ENCODE assay signal across 14 mouse cellular contexts in the genomic region with DNA sequence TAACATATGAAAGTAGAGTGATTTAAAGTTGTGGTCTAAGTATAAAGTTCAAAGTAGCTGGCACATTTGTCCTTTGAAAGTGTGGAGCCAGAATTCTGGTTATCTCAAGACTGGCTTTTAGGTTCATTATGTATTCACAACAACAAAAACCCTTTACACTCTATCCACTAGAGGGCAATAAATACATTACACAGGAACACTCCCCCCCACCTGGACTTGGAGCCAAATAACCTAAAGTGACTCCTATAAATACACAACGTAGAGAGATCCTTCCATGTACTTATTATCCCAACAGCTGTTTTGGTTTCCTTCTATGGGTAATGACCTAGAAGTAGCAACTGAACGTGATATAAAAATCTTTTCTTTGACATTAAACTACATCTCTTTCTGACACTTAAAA.
DNase-seq lines count a peak whose midpoint lies in the region; ATAC-seq and TF ChIP-seq lines count a peak whose summit lies in the region.
"Had no signal": no experiment of that assay in that cellular context is flagged by ENCODE, and none has a peak within 500 bp of the region (broad histone marks: within the 10 kb centered on the region; RNA-seq: fewer than 3 reads in every experiment).

No protein-coding gene starts in this region.

- TF ChIP-seq EP300 in MEL (IDR thresholded peaks at IDR 0.05; ENCODE audit: low read depth in 1 of 2, low read length in 2 of 2), result no peak

- no peaks in the 10 kb centered on the region for H3K36me3 ChIP-seq in forebrain, embryonic 14.5 days (ENCODE audit: control insufficient read depth, insufficient read depth, low read length)
- no peaks in the 10 kb centered on the region for H3K36me3 ChIP-seq in forebrain, embryonic 11.5 days (ENCODE audit: control insufficient read depth, insufficient read depth, low read length)
- H3K36me3 ChIP-seq in MEL (ENCODE audit: control insufficient read depth in 1 of 2, insufficient read depth in 2 of 2, low read length in 2 of 2), result peaks cover 0 to under 1% of the 10 kb centered on the region in 2 experiments; a peak in 1 of 4 replicates
- H3K36me3 ChIP-seq: hindbrain, embryonic 10.5 days had no signal

- H3K4me3 ChIP-seq in forebrain, embryonic 14.5 days (ENCODE audit: low read depth, low read length), result no peak overlapping the region
- no peak overlapping the region for H3K4me3 ChIP-seq in forebrain, embryonic 11.5 days (ENCODE audit: low read depth, low read length)
- H3K4me3 ChIP-seq in layer of hippocampus, adult 2 months, result no peak overlapping the region
- no peak overlapping the region for H3K4me3 ChIP-seq in MEL (ENCODE audit: control insufficient read depth in 1 of 2, insufficient read depth in 1 of 2, low read depth in 2 of 2, low read length in 2 of 2)
- H3K4me3 ChIP-seq: hindbrain, embryonic 10.5 days; megakaryocyte, embryonic 14.5 days had no signal

- H3K27me3 ChIP-seq in forebrain, embryonic 14.5 days (replicated peaks; ENCODE audit: control insufficient read depth, insufficient read depth, low read length), result no peaks in the 10 kb centered on the region
- H3K27me3 ChIP-seq in forebrain, embryonic 11.5 days (ENCODE audit: control insufficient read depth, insufficient read depth, low read length), result no peaks in the 10 kb centered on the region
- H3K27me3 ChIP-seq in MEL (ENCODE audit: control insufficient read depth in 1 of 2, insufficient read depth in 2 of 2, low read length in 2 of 2), result no peaks in the 10 kb centered on the region
- H3K27me3 ChIP-seq: megakaryocyte, embryonic 14.5 days had no signal

- no peaks in the 10 kb centered on the region for H3K9me3 ChIP-seq in forebrain, embryonic 14.5 days (replicated peaks; ENCODE audit: control insufficient read depth, low read length)
- H3K9me3 ChIP-seq in forebrain, embryonic 11.5 days (ENCODE audit: control insufficient read depth, low read length), result no peaks in the 10 kb centered on the region
- H3K9me3 ChIP-seq in MEL (replicated peaks; ENCODE audit: insufficient read depth, low read length), result no peaks in the 10 kb centered on the region
- H3K9me3 ChIP-seq: hindbrain, embryonic 10.5 days; megakaryocyte, embryonic 14.5 days had no signal

- DNase-seq in forebrain, embryonic 14.5 days (ENCODE audit: low spot score), result peak; percentile 36
- no peak for DNase-seq in forebrain, embryonic 11.5 days (ENCODE audit: low spot score)
- DNase-seq in layer of hippocampus, adult 2 months (ENCODE audit: low spot score in 2 of 2), result no peak
- DNase-seq in layer of hippocampus, postnatal 36 days, result no peak
- peak; percentile 76 for DNase-seq in MEL (ENCODE audit: low read depth, low spot score)
- DNase-seq in embryo, embryonic 11 days, result peak; percentile 30
- DNase-seq in thymus, postnatal 10 days (ENCODE audit: low spot score in 2 of 2), result no peak
- DNase-seq in adrenal gland, postnatal 25 days, result no peak
- DNase-seq: cerebellum, adult 8-10 months; kidney, adult 9 months; thymus, postnatal 36 days had no signal

- H3K27ac ChIP-seq in forebrain, embryonic 14.5 days (ENCODE audit: low read depth, low read length), result no peak overlapping the region
- no peak overlapping the region for H3K27ac ChIP-seq in forebrain, embryonic 11.5 days (ENCODE audit: low read depth, low read length)
- no peak overlapping the region for H3K27ac ChIP-seq in layer of hippocampus, adult 2 months
- H3K27ac ChIP-seq in MEL (ENCODE audit: control insufficient read depth, low read depth, low read length), result no peak overlapping the region
- H3K27ac ChIP-seq: hindbrain, embryonic 10.5 days; liver, embryonic 14.5 days had no signal

- peak; percentile 66 for TF ChIP-seq CTCF in layer of hippocampus, adult 2 months (conservative IDR thresholded peaks at IDR 0.05)
- peak in 2 of 3 experiments; percentile 11 to 84; a peak in 3 of 6 replicates for TF ChIP-seq CTCF in MEL (IDR thresholded peaks at IDR 0.05 in 2 of 3, conservative IDR thresholded peaks at IDR 0.05 in 1 of 3; ENCODE audit: control insufficient read depth in 1 of 3, insufficient read depth in 1 of 3, low read depth in 2 of 3, low read length in 3 of 3, poor library complexity in 1 of 3, severe bottlenecking in 1 of 3)

- WGBS in forebrain, embryonic 14.5 days, result 43% methylated on average over 2 of the region's 2 CpGs
- 55% methylated on average over 2 of the region's 2 CpGs for WGBS in forebrain, embryonic 11.5 days

- no peak for TF ChIP-seq POLR2A in MEL (IDR thresholded peaks at IDR 0.05; ENCODE audit: control insufficient read depth in 1 of 2, insufficient read depth in 1 of 2, low read depth in 1 of 2, low read length in 2 of 2, poor library complexity in 1 of 2)

- no peak overlapping the region for H3K4me2 ChIP-seq in forebrain, embryonic 14.5 days (ENCODE audit: low read length)
- H3K4me2 ChIP-seq in forebrain, embryonic 11.5 days (ENCODE audit: low read depth, low read length, severe bottlenecking), result no peak overlapping the region

- no peaks in the 10 kb centered on the region for H3K4me1 ChIP-seq in forebrain, embryonic 14.5 days (ENCODE audit: control insufficient read depth, insufficient read depth, low read length)
- no peaks in the 10 kb centered on the region for H3K4me1 ChIP-seq in forebrain, embryonic 11.5 days (replicated peaks; ENCODE audit: control insufficient read depth, insufficient read depth, low read length)
- peaks cover 0 to 5% of the 10 kb centered on the region in 2 experiments; a peak in 2 of 4 replicates for H3K4me1 ChIP-seq in MEL (ENCODE audit: control insufficient read depth in 1 of 2, insufficient read depth in 2 of 2, low read length in 2 of 2)
- H3K4me1 ChIP-seq: hindbrain, embryonic 10.5 days; megakaryocyte, embryonic 14.5 days had no signal

- H3K9ac ChIP-seq in forebrain, embryonic 14.5 days (ENCODE audit: low read length), result no peak overlapping the region
- H3K9ac ChIP-seq in forebrain, embryonic 11.5 days (ENCODE audit: low read length), result no peak overlapping the region
- no peak overlapping the region for H3K9ac ChIP-seq in MEL (ENCODE audit: control insufficient read depth, low read depth, low read length, poor library complexity, severe bottlenecking)
- H3K9ac ChIP-seq: liver, embryonic 14.5 days had no signal

- no peaks in the 10 kb centered on the region for H3K79me2 ChIP-seq in MEL (ENCODE audit: control insufficient read depth, insufficient read depth, low read length, poor library complexity)

- TF ChIP-seq RAD21 in MEL (IDR thresholded peaks at IDR 0.05; ENCODE audit: low read depth, low read length), result peak; percentile 94

- no peak for ATAC-seq in forebrain, embryonic 14.5 days
- no peak for ATAC-seq in forebrain, embryonic 11.5 days (replicated peaks; ENCODE audit: low FRiP score)

TF ChIP-seq in MEL, 35 proteins besides CTCF, POLR2A, EP300 and RAD21:
- TF ChIP-seq MAZ (IDR thresholded peaks at IDR 0.05; ENCODE audit: low read depth, low read length) (peak; percentile 66), ZC3H11A (IDR thresholded peaks at IDR 0.05; ENCODE audit: low read depth, low read length) (peak; percentile 84), MAFK (IDR thresholded peaks at IDR 0.05; ENCODE audit: borderline replicate concordance, low read depth, low read length) (no peak), ETS1 (IDR thresholded peaks at IDR 0.05; ENCODE audit: low read depth, low read length) (0 out of 2 replicates have a peak, but pooled peaks have one; percentile 5), SMC3 (IDR thresholded peaks at IDR 0.05; ENCODE audit: low read depth, low read length) (peak; percentile 91)
TF ChIP-seq in MEL: peak in this region for 4.

Comparison
In these comparisons a context has a peak if more than half of its experiments do, and no peak if none do; other contexts are left out.
1. DNase-seq: peak in forebrain, embryonic 14.5 days (single experiment), MEL (single experiment) and embryo, embryonic 11 days (single experiment); none in forebrain, embryonic 11.5 days (single experiment), layer of hippocampus, adult 2 months (0 of 2), layer of hippocampus, postnatal 36 days (0 of 2), thymus, postnatal 10 days (0 of 2) and adrenal gland, postnatal 25 days (single experiment).